Mouse (Mus musculus): ENCODE data around the gene Ntpcr.

The Ntpcr gene

GRCm38 (mm10) chr8:125729746-125730145 lies at the start of gene Ntpcr:
TSS of gene Ntpcr (plus strand) at chr8:125729963.
- CTCF ChIA-PET: no interaction called here

GRCm38 (mm10) chr8:125680851-125681408 lies 48.8 kb upstream of the Ntpcr start:
- CTCF ChIA-PET: no interaction called here

GRCm38 (mm10) chr8:125685216-125685760 lies 44.5 kb upstream of the Ntpcr start:
- CTCF ChIA-PET: no interaction called here

DNA sequence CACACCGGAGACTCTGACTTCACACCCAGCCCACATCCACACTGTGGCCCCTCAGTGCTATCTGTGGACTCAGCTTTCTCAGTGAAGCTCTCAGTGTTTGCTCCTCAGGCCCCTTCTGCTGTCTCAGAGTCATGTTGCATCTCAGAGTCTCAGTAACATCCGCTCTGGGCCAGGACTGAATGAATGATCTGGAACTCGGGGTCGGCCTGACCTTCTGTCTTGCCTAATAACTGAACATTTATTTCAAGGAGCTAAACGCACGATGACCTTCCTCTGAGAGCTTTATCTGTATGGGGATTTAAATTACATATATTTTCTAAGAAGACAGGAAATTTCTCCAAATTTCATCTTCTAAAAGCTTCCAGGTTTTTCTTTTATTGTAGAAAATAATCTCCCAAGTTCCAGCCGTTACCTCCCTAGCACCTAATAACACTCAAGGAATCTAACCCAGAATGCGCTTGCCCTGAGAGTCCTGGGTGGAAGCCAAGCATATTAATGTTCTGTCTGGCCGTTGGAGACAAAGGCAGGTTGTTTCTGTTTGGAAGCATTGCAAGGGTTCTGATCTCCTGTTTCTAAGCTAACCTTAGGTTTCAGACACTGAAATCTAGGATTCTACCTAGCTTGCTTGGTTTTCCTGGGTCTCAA lies 43.4 kb upstream of the Ntpcr start:
- CTCF ChIA-PET: no interaction called here

DNA sequence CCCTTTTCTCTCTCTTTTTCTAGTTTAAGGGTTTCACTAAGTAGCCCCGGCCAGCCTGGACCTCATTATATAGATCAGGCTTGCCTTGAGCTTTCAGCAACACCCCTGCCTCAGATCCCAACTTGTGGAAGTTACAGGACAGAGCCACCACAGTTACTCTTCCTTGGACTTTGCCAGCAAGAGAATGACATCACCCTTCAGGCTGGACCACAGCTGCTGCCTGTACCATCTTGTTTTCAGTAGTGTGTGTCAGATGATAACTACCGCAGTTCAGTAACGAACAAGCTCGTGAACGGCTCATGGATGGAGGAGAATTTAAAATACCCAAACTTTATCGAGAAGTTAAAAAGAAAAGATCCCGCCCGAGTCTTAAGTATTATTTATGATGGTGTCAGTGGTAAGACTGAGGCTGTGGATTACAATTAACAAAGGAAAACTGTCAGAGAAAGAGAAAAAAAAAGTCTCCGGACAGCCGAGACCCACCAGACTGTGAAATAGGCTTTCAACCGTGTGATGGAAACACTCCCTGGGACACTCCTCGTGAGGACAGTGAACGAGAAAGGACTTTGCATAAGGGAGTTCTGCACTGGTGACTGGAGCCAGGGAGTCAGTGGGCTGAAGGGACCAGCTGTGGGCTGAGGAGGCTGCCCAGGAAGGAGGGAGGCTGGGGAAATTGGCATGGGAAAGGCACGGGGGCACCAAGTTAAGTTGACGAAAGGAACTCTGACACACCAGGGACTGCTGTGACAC lies 39.4 kb upstream of the Ntpcr start:
- CTCF ChIA-PET: no interaction called here

DNA sequence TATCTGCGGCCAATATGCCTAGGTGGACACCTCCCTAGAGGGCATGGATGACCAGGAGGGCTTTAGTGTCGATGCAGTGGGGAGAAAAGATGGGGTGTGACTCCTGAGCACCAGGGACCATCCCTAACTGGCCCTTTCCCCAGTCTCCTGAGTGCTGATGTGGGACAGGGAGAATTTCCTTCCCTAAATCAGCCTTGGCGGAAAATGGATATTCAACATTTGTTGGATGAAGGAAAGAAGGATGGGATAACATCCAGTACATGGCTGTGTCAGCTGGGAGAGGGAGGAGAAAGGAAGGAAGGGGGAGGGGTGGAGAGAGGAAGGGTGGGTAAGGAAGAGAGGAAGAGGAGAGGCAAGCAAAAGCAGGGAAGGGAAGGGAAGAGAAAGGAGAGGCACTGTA lies 38.8 kb upstream of the Ntpcr start:
- CTCF ChIA-PET: no interaction called here

DNA sequence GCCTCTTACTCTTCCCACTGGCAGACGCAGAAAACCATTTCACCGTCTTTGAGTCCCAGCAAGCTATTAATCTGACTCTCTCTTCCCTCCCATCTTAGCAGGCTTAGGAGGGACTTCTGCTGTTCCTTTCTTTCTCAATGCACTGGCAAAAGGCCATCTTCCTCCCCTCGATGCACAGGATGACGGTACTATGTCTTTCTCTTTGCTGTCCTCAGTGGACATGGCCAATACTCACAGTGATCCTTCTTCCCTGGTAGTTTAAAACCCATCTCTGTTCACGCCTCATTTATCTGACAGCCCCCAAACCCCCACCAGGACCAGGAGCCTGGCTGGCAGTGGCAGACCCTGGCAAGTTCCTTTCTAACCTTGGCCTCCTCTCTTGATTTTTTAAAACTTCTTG lies 37.3 kb upstream of the Ntpcr start:
- CTCF ChIA-PET: no interaction called here

DNA sequence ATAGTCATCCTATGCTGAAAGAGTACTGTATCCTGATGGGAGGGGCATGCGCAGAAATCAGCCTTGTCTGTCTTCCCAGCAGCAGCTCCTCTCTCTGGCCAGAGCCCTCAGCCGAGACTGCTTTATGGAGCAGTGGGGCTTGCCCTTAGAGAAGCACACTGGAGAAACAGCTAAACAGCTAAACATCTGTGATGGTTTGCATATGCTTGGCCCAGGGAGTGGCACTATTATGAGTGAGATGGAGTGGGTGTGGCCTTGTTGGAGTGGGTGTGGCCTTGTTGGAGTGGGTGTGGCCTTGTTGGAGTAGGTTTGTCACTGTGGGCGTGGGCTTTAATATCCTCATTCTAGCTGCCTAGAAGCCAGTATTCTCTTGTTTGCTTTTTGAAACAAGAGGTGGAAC lies 36.6 kb upstream of the Ntpcr start:
- CTCF ChIA-PET: no interaction called here

DNA sequence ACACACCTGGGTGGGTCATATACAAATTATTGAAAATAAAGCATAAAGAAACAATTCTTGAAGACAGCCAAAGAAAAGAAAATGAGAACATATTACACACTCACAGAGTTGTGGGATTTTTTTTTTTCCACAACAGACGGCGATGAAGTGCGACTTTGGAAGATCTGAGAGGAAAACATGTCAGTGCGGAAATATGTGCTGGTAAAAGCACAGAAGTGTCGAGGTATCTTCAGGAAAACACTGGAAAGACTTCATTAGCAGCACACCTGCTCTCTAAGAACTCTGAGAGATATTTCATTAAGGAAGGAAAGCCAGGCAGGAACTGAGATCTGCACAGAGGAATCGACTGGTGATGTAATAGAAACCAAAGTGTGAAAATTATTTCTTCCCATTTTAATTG lies 33.8 kb upstream of the Ntpcr start:
- CTCF ChIA-PET: no interaction called here

DNA sequence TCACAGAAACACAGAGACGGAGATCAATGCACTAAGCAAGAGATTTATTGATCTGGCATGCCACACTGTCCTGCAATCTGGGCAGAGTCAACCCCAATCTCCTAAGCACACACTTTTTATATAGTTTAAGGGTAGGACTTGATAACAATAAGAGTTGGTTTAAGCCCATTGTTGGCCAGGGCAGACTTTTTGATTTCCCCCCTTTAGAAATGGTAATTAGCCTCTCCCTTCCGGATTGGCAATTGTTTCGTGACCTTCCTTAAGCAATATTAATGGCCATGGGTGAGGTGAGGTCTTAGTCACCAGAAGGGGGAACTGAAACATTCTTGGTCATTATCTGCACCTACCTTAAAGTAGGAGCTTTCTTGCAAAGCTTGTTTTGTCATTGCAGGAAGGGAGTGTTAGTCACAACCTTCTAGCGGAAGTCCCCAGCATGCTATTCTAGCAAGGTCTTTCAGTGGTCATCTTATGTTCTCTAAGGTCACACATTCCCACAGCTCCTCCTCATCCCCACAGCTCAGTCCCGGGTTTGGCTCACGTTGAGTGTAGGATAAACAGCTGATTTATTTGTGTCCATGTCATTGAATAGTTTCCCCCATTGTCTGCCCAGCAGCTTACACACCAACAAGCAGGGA lies 30.3 kb upstream of the Ntpcr start:
- CTCF ChIA-PET: no interaction called here

- CTCF ChIA-PET: no interaction called here
Observed at GRCm38 (mm10) chr8:125700407-125700806, 29.4 kb upstream of the Ntpcr start.

DNA sequence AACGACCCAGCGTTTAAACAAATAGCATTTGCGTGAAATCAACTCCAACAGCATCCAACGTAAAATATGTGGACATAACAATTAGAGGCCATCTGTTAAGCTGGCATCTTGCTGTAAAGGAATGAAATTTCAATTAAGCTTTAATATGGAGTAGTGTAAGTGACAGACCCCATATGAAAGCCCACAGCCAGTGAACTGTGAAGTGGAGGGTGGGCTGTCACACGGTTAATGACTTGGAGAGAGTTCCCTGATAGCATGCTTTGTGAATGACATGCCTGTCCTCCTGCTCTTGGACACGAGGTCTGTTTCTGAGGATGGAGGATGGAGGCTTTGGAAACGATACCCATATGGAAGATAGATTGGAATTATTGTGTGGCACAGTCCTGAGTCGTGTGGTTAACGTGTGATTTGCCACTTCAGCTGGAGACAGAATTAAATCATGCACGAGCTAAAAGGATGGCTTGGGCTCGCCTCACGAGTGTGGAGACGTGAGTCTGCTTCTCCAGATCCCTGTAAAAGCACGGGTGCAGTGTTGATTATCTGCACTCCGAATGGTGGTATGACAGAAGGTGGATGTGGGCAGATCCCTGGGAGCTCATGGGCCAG lies 26.8 kb upstream of the Ntpcr start:
- CTCF ChIA-PET: interaction anchor here (0.6 kb wide), 1 partner anchor 11 kb away, joined by 3 read pairs; no protein-coding TSS in a partner anchor

DNA sequence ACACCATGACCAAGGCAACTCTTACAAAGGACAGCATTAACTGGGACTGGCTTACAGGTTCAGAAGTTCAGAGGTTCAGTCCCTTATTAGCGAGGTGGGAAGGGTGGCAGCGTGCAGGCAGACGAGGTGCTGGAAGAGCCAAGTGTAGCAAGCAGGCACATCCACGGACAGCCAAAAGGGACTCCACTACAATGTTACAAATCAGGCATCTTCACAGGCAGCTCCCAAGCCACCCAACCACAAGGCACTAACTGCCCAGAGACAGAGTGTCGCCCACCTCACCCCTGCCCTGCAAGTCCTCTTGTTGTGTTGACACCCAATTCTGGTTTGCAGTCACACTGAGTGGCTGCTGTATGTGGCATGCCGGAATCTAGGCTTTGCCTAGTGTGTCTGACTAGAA lies 25.3 kb upstream of the Ntpcr start:
- CTCF ChIA-PET: no interaction called here

DNA sequence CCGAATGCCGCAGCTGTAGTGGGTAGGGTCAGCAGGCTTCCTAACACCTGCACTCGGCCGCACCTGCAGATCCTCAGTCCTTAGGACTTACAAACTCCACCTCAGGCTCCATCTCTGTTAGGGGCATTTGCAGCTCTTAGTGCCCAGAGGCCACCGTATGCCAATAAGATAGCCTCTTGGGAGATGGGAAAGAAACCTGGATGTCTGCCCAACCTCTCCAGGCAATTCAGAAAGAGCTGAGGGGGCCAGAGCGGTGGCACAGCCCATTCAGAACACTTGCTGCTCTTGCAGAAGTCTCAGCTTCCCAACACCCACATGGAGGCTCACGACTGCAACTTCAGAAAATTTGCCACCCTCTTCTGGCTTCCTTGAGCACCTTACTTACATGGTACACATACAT lies 23.9 kb upstream of the Ntpcr start:
- CTCF ChIA-PET: no interaction called here

GRCm38 (mm10) chr8:125709171-125709570 lies 20.6 kb upstream of the Ntpcr start:
- CTCF ChIA-PET: no interaction called here

DNA sequence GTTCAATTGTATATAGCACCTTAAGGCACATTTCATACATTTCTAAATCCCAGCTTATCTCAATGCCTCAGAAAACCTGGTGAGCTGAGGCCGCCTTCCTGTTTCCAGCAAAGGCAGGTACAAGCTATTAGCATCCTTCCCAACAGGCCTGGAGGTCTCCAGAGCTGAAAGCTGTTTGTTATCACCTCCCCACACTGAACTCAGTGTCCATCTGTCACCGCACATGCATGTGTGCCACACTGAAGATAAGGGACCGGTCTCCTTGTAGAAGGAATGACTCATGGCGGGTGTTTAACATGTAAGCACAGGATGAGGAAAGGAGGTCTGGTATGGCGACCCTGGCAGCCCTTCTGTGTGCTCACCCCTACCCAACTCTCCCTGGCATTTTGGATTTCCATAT lies 18.2 kb upstream of the Ntpcr start:
- CTCF ChIA-PET: no interaction called here

- CTCF ChIA-PET: no interaction called here
Observed at GRCm38 (mm10) chr8:125716211-125716610, 13.6 kb upstream of the Ntpcr start.

DNA sequence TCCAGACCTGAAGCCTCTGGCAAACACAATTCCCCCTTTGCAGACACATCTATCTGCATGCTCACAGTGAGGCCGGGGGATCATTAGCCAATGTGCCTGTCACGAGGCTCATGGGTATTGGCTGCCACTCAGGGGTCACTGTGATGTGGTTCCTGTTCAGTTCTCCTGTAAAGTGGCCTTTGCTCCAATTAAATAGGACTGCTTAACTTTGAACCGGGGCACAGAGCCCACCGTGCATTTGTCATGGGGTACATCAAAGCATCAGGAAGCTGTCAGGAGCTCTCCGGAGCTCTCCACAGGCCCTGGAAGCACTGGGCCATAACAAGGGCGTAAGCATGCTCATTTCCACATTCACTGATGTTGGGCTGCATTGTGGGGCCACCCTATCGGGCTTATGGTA lies 13.2 kb upstream of the Ntpcr start:
- CTCF ChIA-PET: no interaction called here

GRCm38 (mm10) chr8:125718914-125719313 lies 10.8 kb upstream of the Ntpcr start:
- CTCF ChIA-PET: interaction anchor here (0.8 kb wide), 1 partner anchor 22 kb away, joined by 3 read pairs; no protein-coding TSS in a partner anchor

- CTCF ChIA-PET: no interaction called here
Observed at GRCm38 (mm10) chr8:125722675-125723074, 7.1 kb upstream of the Ntpcr start.

GRCm38 (mm10) chr8:125723437-125723836 lies 6.3 kb upstream of the Ntpcr start:
- CTCF ChIA-PET: no interaction called here
